Mouse (Mus musculus) lung, postnatal 0 days (tissue): Measurements from ENCODE around the gene Baz2b.
"Not testable (repeated sequence)": the region's sequence is repeated elsewhere in the genome, so short reads cannot be mapped to it uniquely, and the experiment has no call there.

Experiments used
- CTCF ChIP-seq: IDR thresholded peaks from 2 replicates; pipeline ENCODE4 v1.5.1; 2016; ENCODE audit warnings: antibody characterized with exemption, mild to moderate bottlenecking
- EP300 ChIP-seq: IDR thresholded peaks from 2 replicates; pipeline ENCODE4 v1.6.1; 2016; ENCODE audit warnings: antibody characterized with exemption, mild to moderate bottlenecking, control low read depth

DNA sequence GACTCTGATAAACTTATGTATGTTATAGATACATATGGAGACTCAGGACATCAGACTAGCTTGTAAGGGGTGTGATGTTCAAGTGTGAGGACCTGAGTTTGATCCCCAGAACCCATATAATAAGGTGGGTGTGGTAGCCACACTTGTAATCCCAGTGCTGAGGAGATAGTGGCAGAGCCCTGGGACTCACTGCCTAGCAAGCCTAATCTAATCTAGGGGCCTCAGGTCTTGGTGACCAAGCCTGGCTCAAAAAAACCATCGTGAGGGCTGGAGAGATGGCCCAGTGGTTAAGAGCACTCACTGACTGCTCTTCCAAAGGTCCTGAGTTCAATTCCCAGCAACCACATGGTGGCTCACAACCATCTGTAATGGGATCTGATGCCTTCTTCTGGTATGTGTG is 135.8 kb downstream of the Baz2b start:
- TF ChIP-seq CTCF, EP300: not testable (repeated sequence)
